Mouse (Mus musculus) monocyte, adult 59 days (primary cell): Measurements from ENCODE around the gene Syngr4. TPM values are rescaled to one million over a fixed set of nuclear protein-coding genes. Genes with fewer than 3 reads are reported as not detected.

Source experiments
- total RNA-seq, 2 experiments: library from RNA; stranded (reverse); gene quantifications; one replicate each; pipeline ENCODE4 v1.2.4; 2023

Syngr4 gene
- not detected for total RNA-seq

DNA sequence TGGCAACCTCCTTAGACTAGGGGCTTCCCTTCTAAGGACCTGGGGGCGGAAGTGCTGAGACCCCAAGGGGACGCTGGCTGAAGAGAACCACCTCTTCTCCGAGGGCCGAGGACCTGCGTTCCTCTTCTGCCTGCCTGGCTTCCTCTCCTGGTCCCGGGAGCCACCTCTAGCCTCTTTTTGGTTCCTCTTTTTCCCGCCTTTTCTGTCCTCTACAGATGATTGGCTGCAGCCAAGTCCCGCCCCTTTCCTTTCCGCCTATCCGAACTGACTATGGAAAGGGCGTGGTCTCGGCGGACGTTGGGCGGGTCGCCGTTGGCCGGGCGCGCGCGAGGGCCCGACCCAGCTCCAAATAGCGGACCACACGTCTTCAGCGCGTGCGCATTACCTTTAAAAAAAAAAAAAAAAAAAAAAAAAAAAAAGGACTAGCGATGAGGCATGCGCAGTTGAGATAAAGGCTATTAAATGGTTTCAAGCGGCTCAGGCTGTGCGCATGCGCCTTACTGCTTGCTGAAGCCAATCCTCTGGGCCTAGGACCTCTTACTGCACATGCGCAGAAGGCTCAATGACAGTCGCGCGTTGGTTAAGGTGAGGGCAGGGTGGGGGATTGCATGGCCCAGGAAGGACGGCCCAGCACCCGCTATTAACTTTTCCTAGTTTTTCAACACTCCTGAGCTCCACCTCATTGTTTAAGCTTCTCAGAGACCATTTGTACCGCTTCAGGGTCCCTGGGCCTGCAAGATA lies at the start of gene Syngr4, which contains the start of gene Tmem143:
Gene Syngr4 (minus strand): TSS at position 198 of the 741 bp plus-strand sequence.
Gene Tmem143 (plus strand): TSS at position 425 of the 741 bp plus-strand sequence.

DNA sequence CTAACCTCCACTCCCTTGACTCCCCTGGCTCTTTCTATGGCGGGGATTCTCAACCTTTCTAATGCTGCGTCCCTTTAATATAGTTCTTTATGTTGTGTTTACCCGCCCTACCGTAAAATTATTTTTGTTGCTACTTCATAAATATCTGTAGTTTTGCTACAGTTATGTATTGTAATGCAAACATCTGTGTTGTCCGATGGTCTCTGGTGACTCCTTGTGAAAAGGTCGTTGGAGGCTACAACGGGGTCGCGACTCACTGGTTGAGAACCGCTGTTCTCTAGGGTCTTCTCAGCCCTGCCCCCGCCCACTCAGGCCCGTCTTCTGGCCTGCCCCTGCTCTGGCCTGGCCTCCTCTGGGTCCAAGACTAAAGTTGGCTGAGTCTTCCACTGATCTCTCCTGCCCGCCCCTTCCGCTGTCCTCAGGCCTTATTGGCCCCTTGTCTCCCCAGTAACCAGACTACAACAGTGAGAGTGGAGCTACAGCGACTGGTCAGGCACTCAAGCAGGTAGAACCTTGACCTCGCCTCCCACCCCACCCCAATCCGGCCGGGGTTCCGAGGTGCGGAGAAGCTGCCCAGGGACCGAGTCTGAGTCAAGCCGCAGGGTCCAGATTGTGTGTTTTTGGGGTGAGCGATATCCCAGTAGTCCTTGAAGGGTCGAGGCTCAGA lies 27.4 kb upstream of the Syngr4 start, which contains the start of gene Ccdc114:
Gene Ccdc114 (plus strand): TSS at position 311 of the 667 bp plus-strand sequence.

DNA sequence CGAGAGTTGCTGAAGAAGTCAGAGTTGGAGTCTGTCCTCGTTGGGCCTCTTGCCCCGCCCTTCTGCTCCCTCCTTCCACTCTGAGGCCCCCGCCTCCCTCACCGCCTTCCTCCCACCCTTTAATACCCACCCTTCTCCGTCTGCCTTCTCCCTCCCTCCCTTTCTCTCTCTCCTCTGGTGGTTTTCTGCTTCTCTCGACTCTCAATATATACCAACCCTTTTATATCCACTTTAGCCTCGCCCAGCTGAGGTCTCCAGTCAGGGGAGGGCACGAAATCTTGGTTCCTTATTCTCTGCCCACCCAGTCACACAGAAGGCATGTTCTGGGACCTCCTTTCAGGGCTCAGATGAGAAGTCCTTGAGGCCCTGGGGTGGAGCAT lies 24.7 kb upstream of the Syngr4 start, which contains the start of gene Emp3:
Gene Emp3 (minus strand): TSS at position 163 of the 380 bp plus-strand sequence.

DNA sequence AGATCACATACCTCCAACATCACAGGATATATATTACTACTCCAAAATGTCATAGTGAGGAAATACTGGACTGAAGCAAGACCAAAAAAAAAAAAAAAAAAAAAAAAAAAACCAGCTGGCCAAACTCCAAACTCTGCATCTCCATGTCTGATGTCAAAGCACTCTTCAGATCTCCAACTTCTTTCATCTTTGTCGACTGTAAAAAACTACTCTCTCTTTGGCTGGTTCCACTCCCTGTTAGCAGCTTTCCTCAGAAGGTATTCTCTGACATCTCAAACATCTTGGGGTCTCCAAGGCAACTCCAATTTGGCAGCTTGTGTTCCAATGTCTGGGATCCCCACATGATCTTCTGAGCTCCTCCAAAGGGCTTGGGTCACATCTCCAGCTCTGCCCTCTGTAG lies 18.2 kb downstream of the Syngr4 start, which contains the start of gene Grin2d:
Gene Grin2d (minus strand): TSS at position 101 of the 400 bp plus-strand sequence.

DNA sequence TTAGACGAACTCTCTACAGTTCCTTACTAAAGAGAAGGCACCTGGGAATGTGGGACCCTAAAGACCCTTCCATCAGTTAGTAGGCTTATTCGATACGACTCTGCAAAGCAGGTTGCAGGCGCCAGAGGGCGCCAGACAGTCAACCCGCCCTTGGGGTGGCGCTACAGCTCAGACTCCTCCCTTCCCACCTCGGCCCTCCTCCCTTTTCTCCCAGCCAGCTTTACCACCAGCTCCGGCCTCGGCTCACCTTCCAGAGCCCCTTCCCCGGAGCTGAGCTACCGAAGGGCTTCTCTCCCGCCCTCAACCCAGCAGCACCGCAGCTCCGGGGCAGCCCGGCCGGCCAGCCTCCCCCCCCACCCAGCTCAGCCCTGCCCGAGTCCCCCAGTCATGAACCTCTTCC lies 23.9 kb downstream of the Syngr4 start, which contains the start of gene Kdelr1:
Gene Kdelr1 (plus strand): TSS at position 149 of the 400 bp plus-strand sequence.

Other genes starting within 250 kb of the Syngr4 start
- not detected for gene Fut2, start 230.3 kb downstream of the Syngr4 start, total RNA-seq
- gene Ntn5, start 212.7 kb downstream of the Syngr4 start, total RNA-seq: not detected
- not detected for gene Sec1, start 202.3 kb downstream of the Syngr4 start, total RNA-seq
- gene Car11, start 196.9 kb downstream of the Syngr4 start, total RNA-seq: not detected
- 10 to 100 TPM in 1 of 2 experiments, 1 to 10 TPM in 1; 8.5 to 11.4 TPM for gene Dbp, start 191.6 kb downstream of the Syngr4 start, total RNA-seq
- gene Rpl18, start 181.3 kb downstream of the Syngr4 start, total RNA-seq: 1,000 to 10,000 TPM; 1,433 to 1,476 TPM
- 10 to 100 TPM; 48.8 to 50.4 TPM for gene Sphk2, start 178.7 kb downstream of the Syngr4 start, total RNA-seq
- under 1 TPM; 0.58 to 0.67 TPM for gene Fam83e, start 175.5 kb downstream of the Syngr4 start, total RNA-seq
- gene Spaca4, start 170.9 kb downstream of the Syngr4 start, total RNA-seq: not detected
- gene Lmtk3, start 113.0 kb downstream of the Syngr4 start, total RNA-seq: not detected
- gene Sult2b1, start 112.0 kb downstream of the Syngr4 start, total RNA-seq: under 1 TPM in 1 of 2 experiments, not detected in 1; 0.46 TPM
- 100 to 1,000 TPM; 104 to 114 TPM for gene Cyth2, start 82.1 kb downstream of the Syngr4 start, total RNA-seq
- under 1 TPM; 0.58 to 0.88 TPM for gene Kcnj14, start 71.9 kb downstream of the Syngr4 start, total RNA-seq
- 1 to 10 TPM; 9.1 to 9.8 TPM for gene Grwd1, start 65.8 kb downstream of the Syngr4 start, total RNA-seq
- 100 to 1,000 TPM in 1 of 2 experiments, 10 to 100 TPM in 1; 89.1 to 104 TPM for gene Kdelr1, start 23.9 kb downstream of the Syngr4 start, total RNA-seq
- under 1 TPM; 0.30 to 0.42 TPM for gene Grin2d, start 18.3 kb downstream of the Syngr4 start, total RNA-seq
- gene Tmem143, start 227 bp upstream of the Syngr4 start, total RNA-seq: 1 to 10 TPM; 7.7 to 9.3 TPM
- gene Emp3, start 24.7 kb upstream of the Syngr4 start, total RNA-seq: 100 to 1,000 TPM; 594 to 671 TPM
- gene Ccdc114, start 27.4 kb upstream of the Syngr4 start, total RNA-seq: 1 to 10 TPM; 3.0 to 3.4 TPM
- not detected for gene Abcc6, start 133.6 kb upstream of the Syngr4 start, total RNA-seq
- 10 to 100 TPM; 22.6 to 24.9 TPM for gene Nomo1, start 137.0 kb upstream of the Syngr4 start, total RNA-seq
- 1 to 10 TPM in 1 of 2 experiments, not detected in 1; 1.0 TPM for gene Kcnj11, start 204.1 kb upstream of the Syngr4 start, total RNA-seq